Mouse (Mus musculus) heart, adult 2 months (tissue): ENCODE data around the gene Map2k5.

ENCODE experiments used
- CTCF ChIP-seq: fragments of 200-600 bp; IDR thresholded peaks from 2 replicates; pipeline ENCODE4 v1.8.1; 2022; ENCODE audit warnings: antibody characterized with exemption, mild to moderate bottlenecking, moderate library complexity
- POLR2A ChIP-seq: fragments of 200-500 bp; IDR thresholded peaks from 2 replicates; pipeline ENCODE4 v1.6.1; 2011; ENCODE audit warnings: mild to moderate bottlenecking, low read depth, low read length, control low read depth; ENCODE audit not compliant: insufficient read depth

DNA sequence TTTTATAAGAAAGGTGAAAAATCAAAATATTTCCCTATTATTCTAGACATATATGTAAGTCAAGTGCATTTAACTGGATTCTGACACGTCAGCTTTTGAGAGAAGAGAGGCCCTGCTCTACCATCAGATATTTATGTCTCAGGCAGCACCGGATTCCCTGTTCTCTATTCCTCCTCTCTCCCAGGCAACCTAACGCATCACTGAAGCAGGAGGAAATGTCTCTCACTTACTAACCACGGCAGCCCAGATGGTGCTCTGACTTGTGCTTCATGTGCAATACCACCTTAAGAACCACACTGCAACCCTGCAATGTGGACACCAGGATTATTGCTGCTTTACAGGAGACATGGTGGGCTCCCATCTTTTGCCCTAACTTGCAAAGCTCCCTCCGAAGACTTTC lies 18.7 kb downstream of the Map2k5 start:
- TF ChIP-seq POLR2A (no peak), CTCF (no peak)
